Mouse (Mus musculus): ENCODE measurements around the gene Cox7b.
"Not testable (repeated sequence)": the region's sequence is repeated elsewhere in the genome, so short reads cannot be mapped to it uniquely, and the experiment has no call there.

Gene Cox7b

DNA sequence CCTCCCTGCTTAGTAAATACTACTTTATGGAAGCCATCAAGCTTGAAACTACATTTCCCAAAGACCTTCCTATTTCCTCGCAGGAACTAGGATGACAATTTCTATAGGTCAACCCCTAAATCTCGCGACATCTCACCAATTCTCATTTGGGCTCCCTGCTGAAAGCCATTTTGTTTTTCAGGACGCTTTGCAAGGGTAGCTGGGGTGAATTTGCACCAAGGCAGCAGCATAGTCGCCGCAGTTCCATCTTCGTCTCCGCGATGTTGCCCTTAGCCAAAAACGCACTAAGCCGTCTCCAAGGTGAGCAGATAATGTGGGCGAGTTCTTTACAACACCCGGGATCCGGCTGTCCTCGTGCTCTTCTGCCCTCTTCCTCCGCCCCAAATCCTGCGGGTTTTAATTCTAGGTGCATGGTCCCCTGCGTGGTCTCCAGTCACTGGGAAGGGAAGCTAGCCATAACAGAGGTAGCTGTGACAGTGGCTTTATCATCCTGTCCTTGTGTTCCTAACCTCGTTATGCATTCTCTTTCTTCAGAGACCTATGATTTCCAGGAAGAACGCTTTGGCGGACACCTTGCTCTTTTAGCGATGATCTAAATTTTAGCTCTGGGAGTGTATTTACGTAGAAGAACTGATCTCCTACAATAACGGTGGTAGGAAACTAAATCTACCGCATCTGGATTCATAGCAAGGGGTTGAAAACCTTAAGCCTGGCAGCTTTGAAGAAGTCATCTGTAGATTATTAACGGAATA is at the start of gene Cox7b:
Gene Cox7b, plus strand, starts transcription at position 130 of the 752 bp plus-strand sequence.
- DNase-seq (ENCODE audit: low spot score in 2 of 2) = peak; percentile 21 to 71

GRCm38 (mm10) chrX:106001605-106002004 is 13.9 kb upstream of the Cox7b start:
- DNase-seq (ENCODE audit: low spot score in 2 of 2) = no peak

DNA sequence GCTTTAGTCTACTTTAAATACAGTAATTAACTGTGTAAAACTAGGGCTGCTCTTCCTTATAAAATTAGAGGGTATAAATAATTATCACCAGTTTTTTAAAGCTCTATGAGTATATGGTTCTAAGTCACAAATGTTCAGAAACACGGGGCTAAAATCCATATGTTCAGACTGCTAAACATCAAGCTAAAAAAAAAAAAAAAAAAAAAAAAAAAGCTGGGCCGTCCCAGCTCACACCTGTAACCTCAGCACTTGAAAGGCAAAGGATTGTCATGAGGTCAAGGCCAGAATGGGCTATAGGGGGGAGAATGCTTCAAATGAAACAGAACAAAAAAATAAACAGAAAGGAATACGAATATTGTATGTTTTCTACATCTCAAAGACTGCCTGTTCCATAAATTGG is 4.7 kb upstream of the Cox7b start:
- DNase-seq (ENCODE audit: low spot score in 2 of 2) = no peak

GRCm38 (mm10) chrX:106011465-106012159 is 3.9 kb upstream of the Cox7b start, which contains the start of gene Magt1:
Gene Magt1 (minus strand): TSS chrX:106011906.
- DNase-seq (ENCODE audit: low spot score in 2 of 2) = peak; percentile 51 to 67

DNA sequence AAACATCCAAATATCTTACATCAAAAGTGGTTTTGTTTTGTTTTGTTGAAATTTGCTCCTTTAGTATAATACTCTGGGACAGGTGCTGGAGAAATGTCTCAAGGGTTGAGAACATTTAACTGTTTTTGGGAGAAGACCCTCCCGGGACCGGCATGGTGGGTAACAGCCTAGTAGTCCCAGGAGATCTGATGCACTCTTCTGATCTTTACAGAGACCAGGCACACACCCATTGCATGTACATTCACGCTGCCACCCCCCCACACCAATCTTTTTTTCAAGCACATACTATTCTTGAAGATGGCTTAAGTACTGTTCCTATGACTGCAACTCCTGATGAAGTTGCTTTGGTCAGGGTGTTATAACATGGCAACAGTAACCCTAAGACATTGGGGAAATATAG is 2.9 kb upstream of the Cox7b start:
- DNase-seq (ENCODE audit: low spot score in 2 of 2) = no peak

DNA sequence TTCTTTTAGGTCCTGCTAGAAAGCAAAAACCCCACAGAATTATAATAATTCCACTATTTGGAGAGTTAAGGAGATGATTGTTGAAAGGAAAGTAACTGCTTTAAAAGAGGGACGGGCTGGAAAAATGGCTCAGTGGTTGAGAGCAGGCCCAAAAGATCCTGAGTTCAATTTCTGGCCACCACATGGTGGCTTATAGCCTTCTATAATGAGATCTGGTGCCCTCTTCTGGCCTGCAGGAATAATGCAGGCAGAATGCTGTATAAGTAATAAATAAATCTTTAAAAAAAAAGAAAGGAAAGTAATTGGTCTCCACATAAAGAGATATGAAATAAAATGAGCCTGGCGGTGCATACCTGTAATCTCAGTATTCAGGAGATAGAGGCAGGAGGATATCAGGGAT is 2.3 kb upstream of the Cox7b start:
- peak in 1 of 2 experiments; percentile 12 for DNase-seq (ENCODE audit: low spot score in 2 of 2)

DNA sequence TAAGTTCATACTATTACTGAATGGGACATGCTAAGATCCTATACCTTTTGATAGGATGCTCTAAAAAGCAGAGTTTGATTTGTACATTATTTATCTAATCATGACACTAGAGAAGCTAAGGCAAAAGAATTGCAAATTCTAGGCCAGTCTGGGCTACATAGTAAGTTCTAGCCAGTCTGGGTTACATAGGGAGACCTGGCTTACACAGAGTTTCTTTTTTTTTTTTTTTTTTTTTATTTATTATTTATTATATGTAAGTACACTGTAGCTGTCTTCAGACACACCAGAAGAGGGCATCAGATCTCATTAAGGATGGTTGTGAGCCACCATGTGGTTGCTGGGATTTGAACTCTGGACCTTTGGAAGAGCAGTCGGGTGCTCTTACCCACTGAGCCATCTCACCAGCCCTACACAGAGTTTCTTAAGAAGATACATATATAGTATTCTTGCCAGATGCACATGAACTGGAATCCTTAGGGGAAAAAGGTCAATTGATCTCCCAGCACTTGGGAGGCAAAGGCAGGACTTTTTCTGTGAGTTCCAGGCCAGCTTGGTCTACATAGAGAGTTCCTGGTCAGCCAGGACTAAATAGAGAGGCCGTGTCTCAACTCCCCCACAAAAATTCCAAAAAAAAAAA is 641 bp upstream of the Cox7b start:
- DNase-seq (ENCODE audit: low spot score in 2 of 2) = not testable (repeated sequence)

DNA sequence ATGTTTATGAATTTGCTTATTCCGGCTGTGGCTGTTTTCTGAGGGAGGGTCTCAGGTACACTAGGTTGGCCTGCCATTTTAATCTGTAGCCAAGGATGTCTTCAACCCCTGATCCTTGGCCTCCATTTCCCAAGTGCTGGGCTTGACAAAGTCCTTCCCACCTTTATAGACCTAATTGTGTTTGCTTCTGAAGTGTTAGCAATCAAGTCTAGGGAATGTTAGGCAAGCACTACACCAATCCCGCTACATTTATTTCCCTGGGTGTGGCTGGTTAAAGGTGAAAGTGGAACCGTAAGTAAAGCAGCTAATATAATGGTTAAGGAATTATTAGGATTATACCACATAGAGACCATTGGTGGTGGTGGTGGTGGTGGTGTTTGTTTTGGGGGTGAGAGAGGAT is 1.6 kb downstream of the Cox7b start:
- no peak for DNase-seq (ENCODE audit: low spot score in 2 of 2)

DNA sequence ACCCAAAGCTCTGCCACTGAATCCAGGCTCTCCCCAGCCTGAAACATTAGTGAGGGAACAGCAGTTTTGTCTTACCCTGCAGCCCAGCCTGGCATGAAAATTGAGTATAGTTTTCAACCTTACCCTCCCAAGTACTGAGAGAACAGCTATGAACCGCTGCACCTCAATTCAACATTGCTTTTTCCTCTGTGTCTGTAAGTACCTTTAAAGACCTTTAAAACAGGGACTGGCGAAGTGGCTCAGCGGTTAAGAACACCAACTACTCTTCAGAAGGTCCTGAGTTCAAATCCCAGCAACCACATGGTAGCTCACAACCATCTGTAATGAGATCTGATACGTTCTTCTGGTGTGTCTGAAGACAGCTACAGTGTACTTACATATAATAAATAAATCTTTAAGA is 2.0 kb downstream of the Cox7b start:
- no peak for DNase-seq (ENCODE audit: low spot score in 2 of 2)

- DNase-seq (ENCODE audit: low spot score in 2 of 2) = peak; percentile 67 to 85
These were observed 11.2 kb downstream of the Cox7b start, which contains the start of gene Atp7a for GRCm38 (mm10) chrX:106026418-106027342. Gene Atp7a (plus strand): TSS chrX:106027276.

- DNase-seq (ENCODE audit: low spot score in 2 of 2) = no peak
These were observed 11.8 kb downstream of the Cox7b start for GRCm38 (mm10) chrX:106027343-106027674.

- DNase-seq (ENCODE audit: low spot score in 2 of 2) = no peak
These were observed 14.7 kb downstream of the Cox7b start for GRCm38 (mm10) chrX:106030176-106030575.

DNA sequence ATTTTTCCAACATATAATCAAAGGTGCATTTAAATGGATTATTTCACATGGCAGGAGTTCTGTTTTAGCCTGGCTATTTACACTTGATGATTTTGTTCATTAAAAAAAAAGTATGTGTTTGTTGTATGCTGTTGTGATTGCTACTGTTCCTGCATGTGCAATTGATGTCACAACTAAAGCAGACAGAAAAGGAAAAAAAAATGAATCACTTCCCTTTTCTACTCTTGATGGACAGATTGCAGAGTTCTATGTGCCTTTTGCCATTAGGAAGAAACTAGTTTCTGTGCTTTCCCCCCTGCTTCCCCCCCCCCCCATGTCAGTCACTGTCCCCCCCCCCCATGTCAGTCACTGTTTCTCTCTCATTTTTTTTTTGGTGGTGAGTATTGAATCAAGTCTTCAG is 15.6 kb downstream of the Cox7b start:
- DNase-seq (ENCODE audit: low spot score in 2 of 2) = no peak

DNA sequence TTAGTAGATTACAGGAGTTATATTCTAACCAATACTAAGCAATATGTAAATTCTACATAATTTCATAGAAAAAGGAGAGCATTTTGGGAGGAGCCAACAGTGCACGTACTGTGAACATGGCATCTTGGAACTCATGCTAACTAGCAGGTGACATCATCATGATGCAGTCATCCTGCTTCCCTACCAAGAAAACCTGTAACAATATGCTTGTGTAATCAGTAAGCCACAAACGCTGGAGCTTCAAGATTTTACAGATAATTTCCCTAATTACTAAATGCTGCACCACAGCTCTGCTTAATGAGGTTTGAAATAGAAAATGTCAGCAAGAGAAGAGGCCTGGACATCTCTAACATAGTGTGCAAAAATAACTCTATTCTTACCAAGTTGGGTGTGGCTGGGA is 20.2 kb downstream of the Cox7b start:
- DNase-seq (ENCODE audit: low spot score in 2 of 2) = no peak

DNA sequence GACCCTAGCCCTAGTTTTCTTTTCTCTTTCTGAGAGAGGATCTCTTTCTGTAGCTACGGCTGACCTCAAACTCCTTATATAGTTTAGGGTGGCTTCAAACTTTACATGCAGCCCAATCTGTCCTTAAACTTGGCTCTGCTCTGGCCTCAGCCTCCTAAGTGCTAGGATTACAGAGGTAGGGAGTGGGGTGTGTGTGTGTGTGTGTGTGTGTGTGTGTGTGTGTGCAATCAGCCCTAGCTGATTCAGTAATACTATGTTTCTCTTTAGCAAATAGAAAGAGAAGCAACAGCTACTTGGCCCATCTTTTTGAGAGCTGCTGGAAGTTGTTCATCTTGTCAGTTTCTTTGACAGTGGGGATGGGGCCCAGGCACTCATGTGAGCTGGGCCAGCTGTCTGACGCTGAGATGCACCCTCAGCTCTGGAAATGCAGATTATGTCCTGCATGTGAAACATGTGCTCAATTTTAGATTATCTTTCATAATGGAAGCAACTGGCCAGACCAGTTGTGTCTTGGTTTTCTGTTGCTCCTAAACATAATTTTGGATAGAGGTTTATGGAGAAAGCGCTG is 21.8 kb downstream of the Cox7b start:
- no peak for DNase-seq (ENCODE audit: low spot score in 2 of 2)

DNA sequence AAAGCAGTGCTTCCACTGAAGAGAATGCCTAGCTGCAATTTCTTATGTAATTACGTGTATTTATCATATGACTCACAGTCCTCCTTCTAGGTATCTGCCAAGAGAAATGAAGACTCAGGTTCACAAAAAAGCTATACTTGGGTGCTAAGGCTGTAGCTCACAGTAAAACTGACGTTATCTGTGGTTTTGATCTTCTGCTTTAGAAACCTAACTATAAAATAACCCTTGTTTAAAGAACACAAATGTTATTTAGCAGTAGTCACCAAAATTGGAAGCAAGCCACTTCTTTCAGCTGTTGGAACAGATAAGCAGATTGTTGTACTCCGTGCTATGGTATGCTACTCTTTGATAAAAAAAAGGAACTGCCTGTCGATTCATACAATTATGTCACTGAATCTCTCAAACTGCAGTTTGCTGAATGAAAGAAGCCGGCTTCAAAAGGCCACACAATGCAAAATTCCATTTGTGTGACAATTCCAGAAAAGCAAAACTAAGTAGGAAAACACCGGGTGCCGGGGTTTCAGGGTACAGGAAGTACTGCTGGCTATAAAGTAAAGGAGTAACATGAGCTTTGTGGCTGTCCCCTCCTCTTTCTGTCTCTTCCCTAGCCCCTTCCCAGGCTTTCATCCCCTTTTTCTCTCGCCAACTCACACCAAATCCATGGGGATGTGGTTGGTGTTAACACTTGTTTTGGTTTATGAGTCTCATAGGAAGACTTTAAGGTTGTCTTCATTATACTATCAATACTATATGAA is 28.5 kb downstream of the Cox7b start:
- no peak for DNase-seq (ENCODE audit: low spot score in 2 of 2)

- no peak for DNase-seq (ENCODE audit: low spot score in 2 of 2)
These were observed 30.0 kb downstream of the Cox7b start for GRCm38 (mm10) chrX:106045455-106045854.

DNA sequence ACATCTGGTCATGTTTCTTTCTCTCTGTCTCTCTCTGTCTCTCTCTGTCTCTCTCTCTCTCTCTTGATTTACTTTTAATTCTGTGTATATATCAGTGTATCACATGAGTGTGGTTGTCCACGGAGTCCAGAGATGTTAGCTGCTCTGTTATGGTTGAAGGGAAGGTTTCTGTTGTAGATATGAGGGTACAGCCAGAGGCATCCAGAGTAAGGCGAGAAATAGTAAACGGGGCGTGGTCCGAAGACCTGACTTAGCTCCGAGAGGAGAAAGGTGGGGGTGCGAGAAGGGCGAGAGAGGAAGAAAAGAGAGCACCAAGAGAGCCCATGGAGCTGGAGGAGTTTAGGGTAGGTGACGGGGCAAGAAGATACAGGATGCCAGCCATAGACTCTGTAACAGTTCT is 30.4 kb downstream of the Cox7b start:
- DNase-seq (ENCODE audit: low spot score in 2 of 2) = no peak

DNA sequence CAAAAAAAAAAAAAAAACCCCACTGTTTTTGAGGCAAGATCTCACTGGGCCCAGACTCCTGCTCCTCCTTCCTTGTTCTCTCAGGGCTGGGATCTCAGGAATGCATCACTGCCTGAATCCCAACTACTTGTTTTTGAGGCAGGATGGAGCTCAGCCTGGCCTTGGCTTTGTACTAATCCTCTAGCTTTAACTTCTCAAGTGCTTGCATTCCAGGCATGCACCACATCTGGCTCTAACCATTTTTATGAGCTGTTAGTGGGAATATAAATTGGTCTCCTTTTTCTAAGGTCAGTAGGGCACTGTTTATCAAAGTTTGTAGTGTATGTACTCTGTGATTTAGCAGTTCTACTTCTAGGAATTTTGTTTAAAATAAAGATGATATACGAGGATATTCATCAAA is 32.7 kb downstream of the Cox7b start:
- DNase-seq (ENCODE audit: low spot score in 2 of 2) = no peak

Measured in cerebellum, postnatal 4 days (tissue).